Mouse (Mus musculus): ENCODE measurements around the gene Mrps36. TPM values are rescaled to one million over a fixed set of nuclear protein-coding genes. Genes with fewer than 3 reads are reported as not detected.

Gene Mrps36
- polyA plus RNA-seq, 1 experiment: 29.2 TPM

DNA sequence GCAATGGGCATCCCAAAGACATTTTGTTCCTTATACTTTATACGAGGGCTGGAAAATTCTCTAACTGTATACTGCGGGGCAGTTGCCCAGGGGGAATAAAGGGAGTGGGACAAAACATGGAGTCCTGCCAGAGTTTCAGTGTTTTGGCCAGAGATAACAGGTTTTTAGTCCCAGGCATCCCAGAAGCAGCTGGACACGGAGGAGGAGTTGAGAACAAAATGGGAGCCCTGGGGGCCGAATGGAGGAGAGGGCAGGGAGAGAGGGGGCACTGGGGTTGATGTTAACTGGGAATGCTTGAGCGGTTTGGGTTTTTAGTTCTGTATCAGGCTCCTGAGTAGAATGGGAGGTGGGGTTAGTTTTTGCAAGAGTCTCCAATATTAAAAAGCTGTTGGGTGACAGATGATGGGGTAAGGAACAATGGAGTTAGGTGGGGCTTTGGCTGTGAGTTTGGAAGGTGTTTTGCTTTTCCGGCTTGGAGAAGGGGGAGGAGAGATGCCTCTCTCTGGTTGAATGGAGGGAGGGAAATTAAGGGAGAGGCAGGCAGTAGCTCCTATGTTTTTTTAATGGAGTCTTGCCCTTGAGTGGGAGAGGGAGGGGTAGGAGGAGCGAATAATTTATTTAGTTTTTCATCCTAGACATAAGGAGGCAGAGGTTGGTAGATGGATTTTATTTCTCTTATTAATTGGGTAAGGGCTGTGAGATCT lies 20.3 kb downstream of the Mrps36 start:
- H3K4me1 ChIP-seq (ENCODE audit: control insufficient read depth, insufficient read depth, low read length): no peaks in the 10 kb centered on the region
- TF ChIP-seq CTCF (IDR thresholded peaks at IDR 0.05; ENCODE audit: insufficient read depth, low read length) (no peak), POLR2A (IDR thresholded peaks at IDR 0.05; ENCODE audit: borderline replicate concordance, extremely low read depth, low read depth, low read length) (no peak)
- WGBS: 58% methylated on average over 7 of the region's 7 CpGs
- no peak for DNase-seq
- H3K4me3 ChIP-seq (replicated peaks; ENCODE audit: extremely low read depth, low read depth, low read length): no peak overlapping the region

DNA sequence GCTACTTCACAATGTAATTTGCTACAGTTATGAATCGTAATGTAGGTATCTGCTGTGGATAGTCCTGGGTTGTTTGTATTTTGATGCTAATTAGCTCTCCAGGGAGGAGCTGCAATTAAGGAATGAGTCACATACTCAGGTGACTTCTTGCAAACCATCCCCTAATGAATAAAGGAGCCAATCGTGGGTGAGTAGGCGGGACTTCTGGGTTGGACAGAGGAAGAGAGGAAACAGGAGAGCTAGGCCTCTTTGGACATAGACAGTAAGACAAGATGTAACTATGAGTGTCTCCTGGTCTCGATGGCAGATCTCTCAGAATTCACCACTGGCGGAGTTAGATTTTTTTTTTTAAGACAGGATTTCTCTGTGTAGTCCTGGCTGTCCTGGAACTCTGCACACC lies 22.8 kb downstream of the Mrps36 start:
- Histone ChIP-seq H3K4me3 (replicated peaks; ENCODE audit: extremely low read depth, low read depth, low read length) (no peak overlapping the region), H3K4me1 (ENCODE audit: control insufficient read depth, insufficient read depth, low read length) (no peaks in the 10 kb centered on the region)
- 89% methylated on average over 5 of the region's 5 CpGs for WGBS
- TF ChIP-seq POLR2A (IDR thresholded peaks at IDR 0.05; ENCODE audit: borderline replicate concordance, extremely low read depth, low read depth, low read length): no peak
- no peak for TF ChIP-seq CTCF (IDR thresholded peaks at IDR 0.05; ENCODE audit: insufficient read depth, low read length)
- DNase-seq: no peak

DNA sequence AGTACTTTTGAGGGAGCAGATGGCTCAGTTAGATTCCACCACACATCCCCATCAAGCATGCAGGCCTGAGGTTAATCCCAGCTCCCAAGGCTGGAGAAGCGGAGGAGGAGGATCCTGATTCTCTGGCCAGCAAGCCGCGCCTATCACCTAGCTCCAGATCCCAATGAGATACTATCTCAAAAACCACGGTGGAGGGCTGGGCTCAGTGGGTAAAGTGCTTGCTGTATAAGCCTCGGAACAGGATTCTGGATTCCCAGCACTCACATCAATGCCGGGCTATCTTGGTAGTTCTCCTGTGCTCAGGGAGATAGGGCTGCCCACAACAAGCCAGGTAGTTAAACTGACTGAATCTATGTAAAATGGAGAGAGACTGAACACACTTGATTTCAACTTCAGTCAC lies 29.0 kb downstream of the Mrps36 start:
- TF ChIP-seq CTCF (IDR thresholded peaks at IDR 0.05; ENCODE audit: insufficient read depth, low read length) (no peak), POLR2A (IDR thresholded peaks at IDR 0.05; ENCODE audit: borderline replicate concordance, extremely low read depth, low read depth, low read length) (no peak)
- H3K4me1 ChIP-seq (ENCODE audit: control insufficient read depth, insufficient read depth, low read length): no peaks in the 10 kb centered on the region
- no peak for DNase-seq
- H3K4me3 ChIP-seq (replicated peaks; ENCODE audit: extremely low read depth, low read depth, low read length): no peak overlapping the region
- WGBS: 87% methylated on average over 6 of the region's 6 CpGs

DNA sequence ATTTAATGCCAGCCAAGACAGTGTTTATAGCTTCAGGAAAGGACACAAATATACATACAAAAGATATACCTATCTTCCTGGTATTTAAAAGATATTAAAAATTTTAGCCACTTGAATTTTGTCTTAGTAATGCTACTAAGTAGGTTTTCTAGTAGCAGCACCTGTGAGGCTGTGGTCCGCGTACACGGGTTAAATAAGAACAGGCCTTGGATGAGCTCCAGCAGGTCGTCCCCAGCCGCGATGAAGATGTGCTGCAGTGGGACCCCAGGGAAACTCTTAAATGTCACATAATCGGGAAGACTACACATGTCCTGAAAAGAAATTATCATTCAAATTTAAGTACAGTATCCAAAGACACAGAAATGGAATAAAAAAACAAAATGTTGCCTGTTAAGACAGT lies 38.3 kb downstream of the Mrps36 start:
- no peaks in the 10 kb centered on the region for H3K4me1 ChIP-seq (ENCODE audit: control insufficient read depth, insufficient read depth, low read length)
- DNase-seq: no peak
- TF ChIP-seq CTCF (IDR thresholded peaks at IDR 0.05; ENCODE audit: insufficient read depth, low read length) (no peak), POLR2A (IDR thresholded peaks at IDR 0.05; ENCODE audit: borderline replicate concordance, extremely low read depth, low read depth, low read length) (no peak)
- H3K4me3 ChIP-seq (replicated peaks; ENCODE audit: extremely low read depth, low read depth, low read length): no peak overlapping the region
- WGBS: 97% methylated on average over 7 of the region's 7 CpGs

DNA sequence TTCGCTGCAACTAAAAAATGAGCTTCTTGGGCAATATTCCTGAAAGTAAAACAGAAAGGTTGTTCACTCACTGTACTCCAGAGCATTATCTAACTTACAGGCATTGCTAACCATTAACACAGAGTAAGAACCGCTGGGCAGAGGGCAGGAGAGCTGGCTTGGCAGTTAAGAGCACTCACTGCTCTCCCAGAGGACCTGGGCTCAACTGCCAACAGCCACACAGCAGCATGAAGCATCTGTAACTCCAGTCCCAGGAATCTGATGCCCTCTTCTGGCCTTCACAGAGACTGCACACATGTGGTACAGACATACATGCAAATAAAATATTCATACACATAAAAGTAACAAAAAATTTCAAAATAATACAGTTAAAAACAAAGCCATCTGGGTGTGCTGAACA lies 41.0 kb downstream of the Mrps36 start:
- TF ChIP-seq POLR2A (IDR thresholded peaks at IDR 0.05; ENCODE audit: borderline replicate concordance, extremely low read depth, low read depth, low read length) (no peak), CTCF (IDR thresholded peaks at IDR 0.05; ENCODE audit: insufficient read depth, low read length) (no peak)
- no peaks in the 10 kb centered on the region for H3K4me1 ChIP-seq (ENCODE audit: control insufficient read depth, insufficient read depth, low read length)
- no peak for DNase-seq
- no peak overlapping the region for H3K4me3 ChIP-seq (replicated peaks; ENCODE audit: extremely low read depth, low read depth, low read length)
- WGBS: 87% methylated on average over 2 of the region's 2 CpGs

DNA sequence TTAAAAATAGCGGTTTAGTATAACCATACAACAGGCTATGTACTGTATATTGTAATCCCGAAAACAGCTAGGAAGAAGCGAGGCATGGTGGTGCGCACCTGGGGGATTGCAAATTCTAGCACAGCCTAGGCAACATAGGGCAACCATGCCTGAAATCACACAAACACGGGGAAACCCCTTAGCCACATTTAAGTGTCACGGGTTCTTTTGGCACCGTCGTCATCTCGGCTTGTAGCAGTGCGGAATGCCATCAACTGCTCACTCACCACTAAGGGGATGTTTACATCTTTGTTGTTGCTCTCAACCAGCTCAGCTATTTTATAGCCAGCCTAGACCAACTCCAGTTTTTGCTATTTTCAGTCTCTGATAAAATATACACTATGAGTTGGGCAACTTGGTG lies 45.6 kb downstream of the Mrps36 start:
- DNase-seq: no peak
- Histone ChIP-seq H3K4me1 (ENCODE audit: control insufficient read depth, insufficient read depth, low read length) (no peaks in the 10 kb centered on the region), H3K4me3 (replicated peaks; ENCODE audit: extremely low read depth, low read depth, low read length) (no peak overlapping the region)
- no peak for TF ChIP-seq CTCF (IDR thresholded peaks at IDR 0.05; ENCODE audit: insufficient read depth, low read length)
- TF ChIP-seq POLR2A (IDR thresholded peaks at IDR 0.05; ENCODE audit: borderline replicate concordance, extremely low read depth, low read depth, low read length): no peak
- 92% methylated on average over 10 of the region's 10 CpGs for WGBS

DNA sequence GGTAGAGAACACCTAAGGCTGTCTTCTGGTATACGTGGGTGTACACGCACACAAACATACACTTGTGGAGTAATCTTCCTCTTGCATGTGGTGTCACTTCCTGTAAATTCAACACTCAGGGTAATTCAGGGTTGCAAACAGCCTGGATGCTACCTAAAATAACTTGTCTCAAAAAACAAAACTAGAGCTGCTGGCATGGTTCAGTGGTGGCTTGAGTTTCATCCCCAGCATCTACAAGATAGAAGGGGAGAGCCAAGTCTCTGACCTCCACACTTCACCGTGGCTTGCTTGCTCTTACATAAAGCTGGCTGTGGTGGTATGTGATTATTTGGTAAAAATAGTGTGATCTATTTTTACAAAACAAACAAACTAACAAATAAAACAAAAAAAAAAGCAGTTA lies 46.9 kb downstream of the Mrps36 start:
- no peaks in the 10 kb centered on the region for H3K4me1 ChIP-seq (ENCODE audit: control insufficient read depth, insufficient read depth, low read length)
- TF ChIP-seq CTCF (IDR thresholded peaks at IDR 0.05; ENCODE audit: insufficient read depth, low read length): no peak
- no peak for TF ChIP-seq POLR2A (IDR thresholded peaks at IDR 0.05; ENCODE audit: borderline replicate concordance, extremely low read depth, low read depth, low read length)
- 72% methylated on average over 3 of the region's 3 CpGs for WGBS
- DNase-seq: no peak
- H3K4me3 ChIP-seq (replicated peaks; ENCODE audit: extremely low read depth, low read depth, low read length): no peak overlapping the region

DNA sequence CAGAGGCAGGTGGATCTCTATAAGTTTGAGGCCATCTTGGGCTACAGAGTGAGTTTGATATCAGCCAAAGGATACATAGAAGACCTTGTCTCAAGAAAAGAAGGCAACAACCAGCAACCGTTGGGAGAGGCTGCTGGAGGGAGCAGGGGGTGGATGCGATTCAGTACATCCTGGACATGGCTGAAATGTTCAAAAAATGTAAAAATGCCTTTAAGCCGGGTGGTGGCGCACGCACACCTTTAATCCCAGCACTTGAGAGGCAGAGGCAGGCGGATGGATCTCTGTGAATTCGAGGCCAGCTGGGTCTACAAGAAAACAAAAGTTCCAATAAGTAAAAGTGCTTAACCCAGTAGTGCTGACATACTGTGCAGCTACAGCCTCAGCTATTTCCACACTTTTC lies 56.9 kb downstream of the Mrps36 start:
- no peak overlapping the region for H3K4me3 ChIP-seq (replicated peaks; ENCODE audit: extremely low read depth, low read depth, low read length)
- no peak for TF ChIP-seq CTCF (IDR thresholded peaks at IDR 0.05; ENCODE audit: insufficient read depth, low read length)
- no peak for TF ChIP-seq POLR2A (IDR thresholded peaks at IDR 0.05; ENCODE audit: borderline replicate concordance, extremely low read depth, low read depth, low read length)
- no peak for DNase-seq
- H3K4me1 ChIP-seq (ENCODE audit: control insufficient read depth, insufficient read depth, low read length): no peaks in the 10 kb centered on the region
- 72% methylated on average over 7 of the region's 7 CpGs for WGBS

Other genes with a start within 250 kb of the Mrps36 start
- 15.0 and 21.3 TPM in 2 replicates for gene Ocln, start 191.9 kb downstream of the Mrps36 start, polyA plus RNA-seq (2012; rRNA removed)
- 8.2 and 11.4 TPM in 2 replicates for gene Marveld2, start 127.7 kb downstream of the Mrps36 start, polyA plus RNA-seq (2012; rRNA removed)
- gene Ak6, start 93.7 kb downstream of the Mrps36 start, polyA plus RNA-seq (2012; rRNA removed): 16.5 and 28.0 TPM in 2 replicates
- 3.2 and 4.4 TPM in 2 replicates for gene Rad17, start 93.6 kb downstream of the Mrps36 start, polyA plus RNA-seq (2012; rRNA removed)
- 1.3 and 3.3 TPM in 2 replicates for gene Taf9, start 93.1 kb downstream of the Mrps36 start, polyA plus RNA-seq (2012; rRNA removed)
- 2.0 and 2.5 TPM in 2 replicates for gene Ccdc125, start 74.9 kb downstream of the Mrps36 start, polyA plus RNA-seq (2012; rRNA removed)
- gene Cdk7, start 13.7 kb downstream of the Mrps36 start, polyA plus RNA-seq (2012; rRNA removed): 8.9 and 12.8 TPM in 2 replicates
- 0.18 and 0.25 TPM in 2 replicates for gene Cenph, start 31.2 kb upstream of the Mrps36 start, polyA plus RNA-seq (2012; rRNA removed)
- 0.85 and 3.2 TPM in 2 replicates for gene Ccnb1, start 41.9 kb upstream of the Mrps36 start, polyA plus RNA-seq (2012; rRNA removed)
- 21.2 and 29.4 TPM in 2 replicates for gene Slc30a5, start 88.8 kb upstream of the Mrps36 start, polyA plus RNA-seq (2012; rRNA removed)